13 mouse cellular contexts compared by ENCODE assay signal in genomic region chr5:33731051-33731450, GRCm38 (mm10). TPM values are rescaled to one million over a fixed set of nuclear protein-coding genes. Genes with fewer than 3 reads are reported as not detected.
A peak's percentile ranks its signal among the peaks of the same experiment; 100 is the strongest.
DNase-seq lines count a peak whose midpoint lies in the region; ATAC-seq lines count a peak whose summit lies in the region.
"Had no signal": no experiment of that assay in that cellular context is flagged by ENCODE, and none has a peak within 500 bp of the region (broad histone marks: within the 10 kb centered on the region; RNA-seq: fewer than 3 reads in every experiment).

No protein-coding gene starts in this region.

- peaks cover 5% of the 10 kb centered on the region; the same call in 1 of the 2 replicates for H3K4me1 ChIP-seq in embryonic facial prominence, embryonic 12.5 days
- peaks cover 16% of the 10 kb centered on the region for H3K4me1 ChIP-seq in embryonic facial prominence, embryonic 10.5 days
- H3K4me1 ChIP-seq in neural tube, embryonic 15.5 days, result peaks cover 16% of the 10 kb centered on the region

- H3K4me3 ChIP-seq in embryonic facial prominence, embryonic 12.5 days, result no peak overlapping the region
- no peak overlapping the region for H3K4me3 ChIP-seq in embryonic facial prominence, embryonic 10.5 days
- no peak overlapping the region for H3K4me3 ChIP-seq in neural tube, embryonic 15.5 days (replicated peaks)
- H3K4me3 ChIP-seq: hindbrain, embryonic 10.5 days; midbrain, embryonic 10.5 days had no signal

- no peaks in the 10 kb centered on the region for H3K9me3 ChIP-seq in embryonic facial prominence, embryonic 12.5 days
- H3K9me3 ChIP-seq in embryonic facial prominence, embryonic 10.5 days, result no peaks in the 10 kb centered on the region
- H3K9me3 ChIP-seq in neural tube, embryonic 15.5 days (replicated peaks), result no peaks in the 10 kb centered on the region
- H3K9me3 ChIP-seq: hindbrain, embryonic 10.5 days; midbrain, embryonic 10.5 days had no signal

- H3K27me3 ChIP-seq in embryonic facial prominence, embryonic 12.5 days, result peaks cover 5% of the 10 kb centered on the region; the same call in 1 of the 2 replicates
- peaks cover 64% of the 10 kb centered on the region for H3K27me3 ChIP-seq in embryonic facial prominence, embryonic 10.5 days (replicated peaks; ENCODE audit: low read depth, poor library complexity, severe bottlenecking)
- H3K27me3 ChIP-seq in neural tube, embryonic 15.5 days (replicated peaks), result no peaks in the 10 kb centered on the region

- ATAC-seq in embryonic facial prominence, embryonic 12.5 days (ENCODE audit: insufficient number of reproducible peaks, insufficient read depth, low FRiP score, low TSS enrichment), result no peak
- ATAC-seq in neural tube, embryonic 15.5 days (ENCODE audit: low FRiP score), result no peak

- intact Hi-C loops in left cerebral cortex, postnatal 14 days (cut with DNase I), result no loop called here

- 0 out of 2 replicates have a peak overlapping the region, but pooled peaks have one; percentile 3 for H3K27ac ChIP-seq in embryonic facial prominence, embryonic 12.5 days
- no peak overlapping the region for H3K27ac ChIP-seq in embryonic facial prominence, embryonic 10.5 days (replicated peaks)
- no peak overlapping the region for H3K27ac ChIP-seq in neural tube, embryonic 15.5 days (replicated peaks)
- H3K27ac ChIP-seq: hindbrain, embryonic 10.5 days; midbrain, embryonic 10.5 days had no signal

- no peak overlapping the region for H3K9ac ChIP-seq in embryonic facial prominence, embryonic 12.5 days
- no peak overlapping the region for H3K9ac ChIP-seq in neural tube, embryonic 15.5 days (replicated peaks)

- WGBS in embryonic facial prominence, embryonic 12.5 days, result 62% methylated on average over 21 of the region's 21 CpGs
- 70% methylated on average over 21 of the region's 21 CpGs for WGBS in embryonic facial prominence, embryonic 10.5 days
- WGBS in neural tube, embryonic 15.5 days, result 54% methylated on average over 21 of the region's 21 CpGs

- peaks cover 21% of the 10 kb centered on the region for H3K36me3 ChIP-seq in embryonic facial prominence, embryonic 12.5 days
- peaks cover 80% of the 10 kb centered on the region for H3K36me3 ChIP-seq in embryonic facial prominence, embryonic 10.5 days (replicated peaks)
- peaks cover 14% of the 10 kb centered on the region; the same call in 1 of the 2 replicates for H3K36me3 ChIP-seq in neural tube, embryonic 15.5 days

- H3K4me2 ChIP-seq in embryonic facial prominence, embryonic 12.5 days (replicated peaks), result no peak overlapping the region
- peak overlapping the region; percentile 22; the same call in 1 of the 2 replicates for H3K4me2 ChIP-seq in neural tube, embryonic 15.5 days

- DNase-seq in embryonic facial prominence, embryonic 10.5 days (ENCODE audit: low spot score), result no peak
- DNase-seq in left cerebral cortex, adult 18-20 months (ENCODE audit: low spot score in 2 of 2), result peak; percentile 36 to 55
- DNase-seq in left cerebral cortex, postnatal 14 days (ENCODE audit: low spot score in 2 of 2), result no peak
- DNase-seq in neural tube, embryonic 10.5 days (ENCODE audit: extremely low spot score, low spot score), result no peak
- DNase-seq in lung, postnatal 36 days, result peak; percentile 53
- DNase-seq in right cerebral cortex, postnatal 36 days (ENCODE audit: low spot score in 2 of 2), result no peak
- DNase-seq: cerebellum, adult 11 months; liver; thymus, postnatal 4 days had no signal

RNA-seq across cellular contexts. Expression of gene Fgfr3, which starts 9.6 kb away (rescaled TPM):
- 13.4 and 19.5 TPM in 2 replicates for polyA plus RNA-seq in embryonic facial prominence, embryonic 12.5 days (2016; fragmentation: Nextera tagmentation; extraction: Ambion mirVana)
- 12.9 and 36.8 TPM in 2 replicates for polyA plus RNA-seq in embryonic facial prominence, embryonic 10.5 days (2016; fragmentation: Nextera tagmentation; extraction: Ambion mirVana)
- total RNA-seq in left cerebral cortex, adult 18-20 months (2021), result 100 to 1,000 TPM; 104 to 116 TPM
- 100 to 1,000 TPM; 109 to 111 TPM for total RNA-seq in left cerebral cortex, postnatal 14 days (2021)
- 36.0 and 43.6 TPM in 2 replicates for polyA plus RNA-seq in neural tube, embryonic 15.5 days (2015; fragmentation: Nextera tagmentation; extraction: Ambion mirVana)

RNA-seq across cellular contexts. Expression of gene Letm1, which starts 51.6 kb away (rescaled TPM):
- 63.8 and 65.3 TPM in 2 replicates for polyA plus RNA-seq in embryonic facial prominence, embryonic 12.5 days (2016; fragmentation: Nextera tagmentation; extraction: Ambion mirVana)
- 56.3 and 59.8 TPM in 2 replicates for polyA plus RNA-seq in embryonic facial prominence, embryonic 10.5 days (2016; fragmentation: Nextera tagmentation; extraction: Ambion mirVana)
- total RNA-seq in left cerebral cortex, adult 18-20 months (2021), result 100 to 1,000 TPM in 1 of 2 experiments, 10 to 100 TPM in 1; 97.9 to 104 TPM
- total RNA-seq in left cerebral cortex, postnatal 14 days (2021), result 100 to 1,000 TPM; 104 to 111 TPM
- polyA plus RNA-seq in neural tube, embryonic 15.5 days (2015; fragmentation: Nextera tagmentation; extraction: Ambion mirVana), result 68.3 and 72.4 TPM in 2 replicates

Comparison
In these comparisons a context has a peak if more than half of its experiments do, and no peak if none do; other contexts are left out.
1. DNase-seq: peak in left cerebral cortex, adult 18-20 months (2 of 2) and lung, postnatal 36 days (single experiment); none in embryonic facial prominence, embryonic 10.5 days (single experiment), left cerebral cortex, postnatal 14 days (0 of 2), neural tube, embryonic 10.5 days (single experiment) and right cerebral cortex, postnatal 36 days (0 of 2).